Mouse (Mus musculus) heart, embryonic 14.5 days (tissue): ENCODE data around the gene Pdyn. TPM values are rescaled to one million over a fixed set of nuclear protein-coding genes. Genes with fewer than 3 reads are reported as not detected.

Experiments used
- ATAC-seq: fragments of 200-750 bp; cut with Nextera tagmentation; 2 replicates; pipeline ENCODE4 v1.8.0; 2017; ENCODE audit warnings: low read depth, moderate TSS enrichment; ENCODE audit not compliant: insufficient number of reproducible peaks, insufficient read depth, low FRiP score
- H3K27ac ChIP-seq, 2 experiments: fragments of 200-500 bp in 1 of 2; fragments of 300-500 bp in 1 of 2; sonication (generic) in 1 of 2; replicated peaks in 1 of 2; 2 replicates each; pipeline ENCODE4 v1.5.1; 2012 to 2014; ENCODE audit warnings: low read depth in 2 of 2, low read length in 2 of 2, control low read depth in 1 of 2, mild to moderate bottlenecking in 1 of 2, mixed read lengths in 1 of 2; ENCODE audit not compliant: control insufficient read depth in 1 of 2, insufficient read depth in 1 of 2
- H3K27me3 ChIP-seq: fragments of 300-500 bp; sonication (generic); 2 replicates; pipeline ENCODE4 v1.6.1; 2014; ENCODE audit warnings: mild to moderate bottlenecking, low read length, control low read depth; ENCODE audit not compliant: control insufficient read depth, insufficient read depth
- H3K36me3 ChIP-seq: fragments of 300-500 bp; sonication (generic); 2 replicates; pipeline ENCODE4 v1.6.1; 2014; ENCODE audit warnings: mild to moderate bottlenecking, control low read depth, low read length, mixed read lengths; ENCODE audit not compliant: control insufficient read depth, insufficient read depth
- H3K4me1 ChIP-seq, 2 experiments: fragments of 200-500 bp in 1 of 2; fragments of 300-500 bp in 1 of 2; sonication (generic) in 1 of 2; 2 replicates each; pipeline ENCODE4 v1.6.1; 2012 to 2014; ENCODE audit warnings: low read length in 2 of 2, control low read depth in 1 of 2, mixed read lengths in 1 of 2; ENCODE audit not compliant: control insufficient read depth in 2 of 2, insufficient read depth in 2 of 2
- H3K4me2 ChIP-seq: fragments of 300-500 bp; sonication (generic); 2 replicates; pipeline ENCODE4 v1.6.1; 2014; ENCODE audit warnings: mild to moderate bottlenecking, low read length
- H3K4me3 ChIP-seq, 2 experiments: fragments of 200-500 bp in 1 of 2; fragments of 300-500 bp in 1 of 2; sonication (generic) in 1 of 2; 2 replicates each; pipeline ENCODE4 v1.5.1; 2012 to 2014; ENCODE audit warnings: low read length in 2 of 2, mild to moderate bottlenecking in 2 of 2, control low read depth in 1 of 2, low read depth in 1 of 2, moderate library complexity in 1 of 2; ENCODE audit not compliant: control insufficient read depth in 1 of 2, insufficient read depth in 1 of 2
- H3K9ac ChIP-seq: fragments of 300-500 bp; sonication (generic); 2 replicates; pipeline ENCODE4 v1.6.1; 2014; ENCODE audit warnings: mild to moderate bottlenecking, low read length
- H3K9me3 ChIP-seq: fragments of 300-500 bp; sonication (generic); 2 replicates; pipeline ENCODE4 v1.6.1; 2016; ENCODE audit warnings: low read length, control low read depth; ENCODE audit not compliant: control insufficient read depth
- WGBS: fragments of 180-500 bp; shearing (Covaris S2); extraction: QIAGEN DNeasy Blood & Tissue Kit; methylation state at CpG from one replicate; pipeline ENCODE4 v1.1.7; 2014; 5-methylcytosine and 5-hydroxymethylcytosine counted together
- polyA plus RNA-seq: library from polyadenylated mRNA; unstranded; fragments of >200 nt; fragmentation: Nextera tagmentation; extraction: Ambion mirVana; gene quantifications from 2 replicates; pipeline ENCODE4 v1.2.1, GENCODE M21; 2014

Pdyn gene
- polyA plus RNA-seq = 0.16 and 0.19 TPM in 2 replicates

DNA sequence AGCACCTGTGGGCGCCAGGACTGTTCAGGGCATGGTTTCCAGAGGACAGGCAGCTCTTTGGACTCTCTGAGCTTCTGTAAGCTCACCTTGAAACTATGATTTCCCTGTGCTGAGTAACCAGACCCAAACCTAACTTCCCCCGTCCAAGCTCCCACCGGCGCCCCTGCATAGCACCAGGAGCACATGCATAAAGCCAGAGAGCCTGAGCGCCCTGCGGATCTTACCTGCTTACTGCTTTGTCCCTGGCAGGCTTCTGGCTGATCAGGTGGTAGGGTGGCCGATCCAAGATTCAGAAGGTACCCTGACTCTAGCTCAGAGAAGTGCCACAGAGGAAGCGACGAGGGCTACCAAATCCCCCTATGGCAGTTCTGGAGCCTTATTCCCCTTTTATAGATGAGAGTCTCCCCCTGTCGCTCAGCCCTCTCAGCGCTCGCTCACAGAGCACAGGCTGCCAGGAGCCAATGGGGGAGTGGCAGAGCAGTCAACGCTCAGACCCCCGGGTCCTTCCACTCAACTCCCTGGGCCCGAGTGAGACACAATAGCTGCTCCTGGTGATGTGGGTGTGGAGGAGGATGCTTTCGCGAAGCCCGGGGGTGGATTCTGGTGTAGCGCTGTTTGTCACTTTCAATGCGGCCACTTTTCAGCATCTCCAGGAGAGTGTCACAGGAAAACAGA is at the start of gene Pdyn:
Gene Pdyn (minus strand): TSS at position 361 of the 675 bp plus-strand sequence.
- H3K36me3 ChIP-seq = no peaks in the 10 kb centered on the region
- no peaks in the 10 kb centered on the region for H3K9me3 ChIP-seq
- H3K27me3 ChIP-seq = peaks cover 67% of the 10 kb centered on the region
- no peak for ATAC-seq
- H3K4me1 ChIP-seq = peaks cover 0 to 3% of the 10 kb centered on the region in 2 experiments; a peak in 1 of 4 replicates
- peak within 1 kb of the TSS; percentile 48 for H3K4me2 ChIP-seq
- peak within 1 kb of the TSS in 1 of 2 experiments; percentile 17; a peak in 1 of 4 replicates for H3K4me3 ChIP-seq
- 10% methylated on average over 20 of the region's 20 CpGs for WGBS
- no peak within 1 kb of the TSS for H3K9ac ChIP-seq
- H3K27ac ChIP-seq = no peak within 1 kb of the TSS

- H3K4me3 ChIP-seq = no peak overlapping the region
- no peaks in the 10 kb centered on the region for H3K9me3 ChIP-seq
- WGBS = 84% methylated on average over 7 of the region's 7 CpGs
- no peak overlapping the region for H3K4me2 ChIP-seq
- ATAC-seq = no peak
- H3K4me1 ChIP-seq = 0 out of 4 replicates have a peak, but pooled peaks cover 0 to 3% of the 10 kb centered on the region in 2 experiments
- H3K27me3 ChIP-seq = no peaks in the 10 kb centered on the region
- H3K27ac ChIP-seq = no peak overlapping the region
- H3K36me3 ChIP-seq = no peaks in the 10 kb centered on the region
- no peak overlapping the region for H3K9ac ChIP-seq
Observed at GRCm38 (mm10) chr2:129742016-129742415, 42.4 kb upstream of the Pdyn start.

DNA sequence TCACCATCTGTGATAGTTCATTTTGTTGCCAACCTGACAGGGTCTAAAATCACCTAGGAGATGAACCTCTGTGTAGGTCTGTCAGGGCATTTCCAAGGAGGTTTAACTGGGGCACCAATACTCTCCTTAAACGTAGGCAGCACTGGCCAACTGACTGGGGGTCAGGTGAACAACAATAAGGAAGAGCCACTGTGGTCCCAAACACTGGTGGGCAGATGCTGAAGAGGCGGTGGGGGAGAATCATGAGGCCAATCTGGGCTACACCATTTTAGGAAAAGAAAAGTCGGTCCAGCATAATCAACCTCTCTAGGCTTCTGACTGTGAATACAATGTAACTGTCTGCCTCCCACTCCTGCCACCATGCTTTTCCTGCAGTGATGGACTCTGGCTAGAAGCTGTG is 40.9 kb upstream of the Pdyn start:
- ATAC-seq = no peak
- Histone ChIP-seq H3K27me3 (no peaks in the 10 kb centered on the region), H3K4me3 (no peak overlapping the region), H3K36me3 (no peaks in the 10 kb centered on the region), H3K9me3 (no peaks in the 10 kb centered on the region), H3K4me2 (no peak overlapping the region), H3K27ac (no peak overlapping the region), H3K4me1 (0 out of 4 replicates have a peak, but pooled peaks cover 0 to 3% of the 10 kb centered on the region in 2 experiments), H3K9ac (no peak overlapping the region)
- WGBS = 77% methylated on average over 3 of the region's 3 CpGs

DNA sequence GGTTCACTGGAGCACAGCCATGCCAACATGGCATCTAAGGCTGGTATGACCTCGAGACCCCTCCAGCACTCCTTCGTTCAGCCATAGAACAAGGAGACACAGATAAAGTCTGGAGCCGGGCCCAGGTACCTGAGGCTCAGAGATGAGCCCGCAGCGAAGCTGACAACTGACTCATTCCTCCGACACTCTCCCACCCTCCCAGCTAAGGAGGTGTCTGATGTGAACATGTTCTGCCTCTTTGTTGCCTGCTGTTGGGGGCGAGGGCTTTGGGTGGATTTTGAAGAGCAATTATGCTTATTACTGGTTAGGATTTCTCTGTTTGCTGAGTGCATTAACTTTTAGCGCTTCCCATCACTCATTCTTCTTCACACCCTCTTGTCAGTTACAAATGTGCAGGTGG is 34.4 kb upstream of the Pdyn start:
- 66% methylated on average over 8 of the region's 8 CpGs for WGBS
- Histone ChIP-seq H3K36me3 (no peaks in the 10 kb centered on the region), H3K4me1 (no peaks in the 10 kb centered on the region), H3K9me3 (no peaks in the 10 kb centered on the region), H3K27ac (no peak overlapping the region), H3K4me2 (no peak overlapping the region), H3K27me3 (no peaks in the 10 kb centered on the region), H3K9ac (no peak overlapping the region), H3K4me3 (no peak overlapping the region)
- ATAC-seq = no peak

DNA sequence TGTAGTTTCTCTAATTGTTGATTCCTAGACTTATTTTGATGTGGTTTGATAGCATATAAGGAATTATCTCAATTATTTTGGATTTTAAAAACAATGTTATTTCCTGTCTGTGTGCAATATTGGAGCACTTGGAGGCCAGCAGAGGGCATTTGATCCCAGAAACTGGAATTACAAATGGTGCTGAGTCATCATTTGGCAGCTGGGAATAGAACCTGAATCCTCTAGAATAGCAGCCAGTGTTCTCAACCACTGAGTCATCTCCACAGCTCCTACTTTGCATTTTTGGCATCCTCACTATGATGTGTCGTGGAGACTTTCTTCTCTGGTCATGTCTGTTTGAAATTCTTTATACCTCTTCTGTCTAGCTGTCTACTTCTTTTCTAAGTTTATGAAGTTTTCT is 30.0 kb upstream of the Pdyn start:
- no peak overlapping the region for H3K4me2 ChIP-seq
- H3K36me3 ChIP-seq = no peaks in the 10 kb centered on the region
- no peak for ATAC-seq
- no peak overlapping the region for H3K9ac ChIP-seq
- H3K27me3 ChIP-seq = no peaks in the 10 kb centered on the region
- H3K27ac ChIP-seq = no peak overlapping the region
- no peaks in the 10 kb centered on the region for H3K4me1 ChIP-seq
- whole genome bisulfite sequencing = 67% methylated on average over 1 of the region's 1 CpGs
- H3K4me3 ChIP-seq = no peak overlapping the region
- no peaks in the 10 kb centered on the region for H3K9me3 ChIP-seq

- no peak for ATAC-seq
- Histone ChIP-seq H3K27ac (no peak overlapping the region), H3K4me1 (no peaks in the 10 kb centered on the region), H3K9ac (no peak overlapping the region), H3K27me3 (no peaks in the 10 kb centered on the region), H3K9me3 (no peaks in the 10 kb centered on the region), H3K4me3 (no peak overlapping the region), H3K36me3 (no peaks in the 10 kb centered on the region), H3K4me2 (no peak overlapping the region)
- WGBS = 17% methylated on average over 10 of the region's 10 CpGs
Observed at GRCm38 (mm10) chr2:129715671-129716070, 16.0 kb upstream of the Pdyn start.

GRCm38 (mm10) chr2:129713026-129713544 is 13.4 kb upstream of the Pdyn start:
- Histone ChIP-seq H3K9me3 (no peaks in the 10 kb centered on the region), H3K27me3 (no peaks in the 10 kb centered on the region), H3K36me3 (no peaks in the 10 kb centered on the region), H3K4me2 (no peak overlapping the region), H3K4me1 (no peaks in the 10 kb centered on the region), H3K27ac (no peak overlapping the region), H3K4me3 (no peak overlapping the region), H3K9ac (no peak overlapping the region)
- ATAC-seq = no peak
- 60% methylated on average over 5 of the region's 5 CpGs for WGBS
